Mouse (Mus musculus) left cerebral cortex, postnatal 25 days (tissue): ENCODE data around the gene Fam83g. TPM values are rescaled to one million over a fixed set of nuclear protein-coding genes. Genes with fewer than 3 reads are reported as not detected.

ENCODE experiments used
- DNase-seq, 2 experiments: peaks; one replicate each; pipeline ENCODE4 v3.0.0; 2022; ENCODE audit warnings: low spot score in 2 of 2, mixed read lengths in 1 of 2
- intact Hi-C: fragments of 180-260 bp; cut with DNase I; formaldehyde crosslinking; loops from one replicate; pipeline ENCODE4 v1.15.1; 2025
- total RNA-seq, 2 experiments: library from RNA; stranded (reverse); gene quantifications; 2 replicates each; pipeline ENCODE4 v1.2.3; 2021

Fam83g gene
- total RNA-seq, 2 experiments from 2014 or later: not detected

DNA sequence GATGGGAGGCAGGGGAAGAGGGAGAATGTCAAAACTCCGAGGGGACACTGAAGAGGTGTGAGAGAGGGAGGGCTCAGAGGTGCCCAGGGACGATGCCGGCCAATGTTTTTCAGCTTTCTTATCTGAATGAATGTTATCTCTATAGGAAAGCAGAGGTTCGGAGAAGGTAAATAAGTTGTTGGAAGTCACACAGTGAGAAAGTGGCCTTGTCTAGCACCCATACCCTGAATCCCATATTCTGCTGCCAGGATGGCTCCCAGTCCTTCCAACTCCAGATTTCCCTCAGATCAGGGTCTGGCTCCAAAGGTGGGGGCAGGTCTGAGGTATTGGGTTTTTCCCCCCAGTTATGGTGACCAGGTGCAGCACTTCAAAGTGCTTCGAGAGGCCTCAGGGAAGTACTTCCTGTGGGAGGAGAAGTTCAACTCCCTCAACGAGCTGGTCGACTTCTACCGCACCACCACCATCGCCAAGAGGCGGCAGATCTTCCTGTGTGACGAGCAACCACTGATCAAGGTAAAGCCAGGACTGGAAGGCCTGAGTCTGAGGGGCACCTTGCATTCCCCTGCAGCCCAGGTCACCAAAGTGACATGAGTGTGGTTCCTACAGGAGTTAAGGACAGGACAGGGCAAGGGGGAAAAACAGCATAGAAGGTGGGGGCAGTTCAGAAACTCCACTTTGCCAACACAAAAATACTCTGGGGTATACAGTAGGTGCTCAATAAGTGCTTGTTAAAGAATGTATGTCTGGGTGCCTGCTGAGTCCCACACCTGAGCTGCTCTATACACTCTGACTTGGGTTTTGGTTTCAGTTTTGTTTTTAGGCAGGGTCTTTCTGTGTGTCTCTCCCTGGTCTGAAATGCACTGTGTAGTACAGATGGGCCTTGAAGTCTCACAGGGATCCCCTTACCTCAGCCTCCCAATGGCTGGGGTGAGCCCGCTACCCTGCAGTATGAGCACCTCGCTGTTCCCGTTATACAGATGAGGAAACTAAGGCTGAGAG lies 14.1 kb upstream of the Fam83g start:
- intact Hi-C loops: no loop called here
- DNase-seq: no peak

DNA sequence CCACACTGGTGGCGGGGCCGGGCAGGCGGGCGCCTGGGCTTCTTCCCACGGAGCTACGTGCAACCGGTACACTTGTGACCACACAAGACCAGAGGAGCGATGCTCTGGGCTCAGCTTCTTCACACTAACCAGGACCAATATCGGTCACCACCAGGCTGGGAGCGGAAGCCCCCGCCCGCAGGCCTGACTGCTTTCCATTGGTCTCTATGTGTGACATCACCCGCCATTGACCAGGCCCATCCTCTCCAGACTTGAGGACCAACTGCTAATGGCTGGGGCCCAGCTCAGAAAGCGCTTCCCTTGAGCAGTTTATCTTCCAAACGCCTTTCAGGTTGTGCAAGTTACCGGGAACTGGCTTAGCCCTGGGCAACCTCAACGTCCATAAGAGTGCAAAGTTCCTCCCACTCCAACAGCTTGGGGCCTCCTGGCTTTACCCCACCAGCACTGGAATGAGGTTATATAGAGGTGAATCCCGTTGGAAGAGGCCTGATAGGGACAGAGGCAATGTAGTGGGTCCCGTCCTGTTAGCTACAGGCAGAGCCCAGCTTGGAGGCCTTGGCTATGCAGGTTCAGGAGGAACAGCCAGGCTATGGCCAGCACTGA lies 12.0 kb upstream of the Fam83g start:
- DNase-seq: no peak
- intact Hi-C loops: no loop called here

DNA sequence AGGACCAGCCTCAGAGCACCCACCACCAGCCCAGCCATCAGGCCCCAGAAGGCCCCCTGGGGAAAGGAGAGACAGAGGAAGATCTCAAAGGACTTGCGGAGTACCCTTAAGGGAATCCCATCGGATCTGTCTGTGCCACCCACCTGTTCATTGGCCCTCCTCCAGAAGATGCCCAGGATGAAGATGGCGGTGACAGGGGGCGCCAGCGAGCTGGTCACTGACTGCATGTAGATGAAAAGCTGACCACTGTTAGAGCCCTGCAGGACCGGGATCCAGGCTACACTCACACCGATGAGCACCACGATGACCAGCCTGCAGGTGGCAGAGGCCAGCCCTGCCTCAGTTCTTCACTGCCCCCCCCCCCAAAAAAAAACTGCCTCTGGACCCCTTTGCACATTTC lies 10.2 kb upstream of the Fam83g start:
- peak in 1 of 2 experiments; percentile 22 for DNase-seq

DNA sequence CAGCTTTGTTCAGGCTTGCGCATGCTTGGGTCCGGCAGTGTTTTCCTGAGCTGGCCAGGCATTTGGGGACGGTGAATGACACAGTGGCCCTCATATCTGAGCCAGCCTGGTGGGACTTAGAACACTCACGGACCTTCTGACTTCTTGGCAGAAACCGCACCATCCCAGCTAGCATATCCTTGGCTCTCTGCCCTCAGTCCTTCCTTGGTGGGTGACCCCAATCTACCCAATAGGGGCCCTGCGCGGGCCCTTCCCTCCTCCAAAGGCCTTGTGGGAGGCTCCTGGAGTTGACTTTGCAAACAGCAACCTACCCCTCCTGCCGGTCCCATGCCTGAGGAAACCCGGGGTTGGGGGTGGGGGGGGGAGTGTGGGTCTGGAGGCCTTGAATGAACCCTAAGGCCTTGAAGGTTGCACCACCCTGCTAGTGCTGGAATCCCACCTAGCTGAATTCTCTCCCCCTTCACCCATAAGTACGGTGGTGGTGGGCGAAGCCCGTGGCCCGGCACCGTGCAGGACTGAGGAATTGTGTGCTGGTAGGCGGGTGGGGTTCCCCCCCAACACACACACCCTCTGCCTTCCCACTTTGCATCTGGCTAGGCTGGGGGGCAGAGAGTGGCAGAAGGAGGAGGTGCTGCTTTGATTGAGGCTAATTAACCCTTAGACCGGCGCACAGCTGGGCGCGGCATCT lies 9.6 kb upstream of the Fam83g start:
- no peak for DNase-seq
- intact Hi-C loops: no loop called here

More for the DNA sequence above, 10.2 kb upstream of the Fam83g start:
- intact Hi-C loops: no loop called here

DNA sequence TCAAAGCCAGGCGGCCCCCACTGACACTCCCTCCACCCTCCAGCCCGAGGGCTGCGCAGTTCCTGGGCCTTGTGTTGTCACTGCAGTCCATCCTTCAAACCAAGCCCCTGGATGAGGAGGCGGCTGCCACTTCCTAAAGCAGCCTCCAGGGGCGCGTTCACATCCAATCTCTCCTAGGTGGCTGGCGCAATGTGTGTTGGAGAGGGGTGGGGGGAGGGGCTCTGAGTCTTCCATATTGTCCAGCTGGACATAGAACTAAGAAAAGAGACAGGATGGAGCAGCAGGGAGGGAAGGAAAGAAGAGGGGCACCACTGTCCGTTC lies 9.1 kb upstream of the Fam83g start:
- intact Hi-C loops: no loop called here
- DNase-seq: no peak

DNA sequence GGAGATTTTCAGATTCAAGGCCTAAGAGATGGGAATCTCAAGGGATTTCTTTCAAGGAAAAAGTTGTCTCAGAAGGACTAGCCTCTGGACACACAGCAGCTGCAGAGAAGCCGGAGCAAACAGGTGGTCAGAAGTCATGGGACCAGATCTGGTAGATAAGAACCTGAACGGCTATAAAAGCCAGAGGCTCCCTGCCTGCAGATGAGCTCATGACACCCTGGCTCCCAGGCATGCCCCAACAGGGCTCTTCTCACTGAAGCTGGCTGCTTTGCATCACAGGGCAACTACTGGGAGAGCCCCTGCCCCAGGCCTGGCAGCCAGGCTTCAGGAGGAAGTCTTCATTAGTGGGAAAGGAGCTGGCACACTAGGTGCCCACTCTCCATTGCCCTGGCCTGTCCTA lies 8.6 kb upstream of the Fam83g start:
- intact Hi-C loops: no loop called here
- DNase-seq: no peak

DNA sequence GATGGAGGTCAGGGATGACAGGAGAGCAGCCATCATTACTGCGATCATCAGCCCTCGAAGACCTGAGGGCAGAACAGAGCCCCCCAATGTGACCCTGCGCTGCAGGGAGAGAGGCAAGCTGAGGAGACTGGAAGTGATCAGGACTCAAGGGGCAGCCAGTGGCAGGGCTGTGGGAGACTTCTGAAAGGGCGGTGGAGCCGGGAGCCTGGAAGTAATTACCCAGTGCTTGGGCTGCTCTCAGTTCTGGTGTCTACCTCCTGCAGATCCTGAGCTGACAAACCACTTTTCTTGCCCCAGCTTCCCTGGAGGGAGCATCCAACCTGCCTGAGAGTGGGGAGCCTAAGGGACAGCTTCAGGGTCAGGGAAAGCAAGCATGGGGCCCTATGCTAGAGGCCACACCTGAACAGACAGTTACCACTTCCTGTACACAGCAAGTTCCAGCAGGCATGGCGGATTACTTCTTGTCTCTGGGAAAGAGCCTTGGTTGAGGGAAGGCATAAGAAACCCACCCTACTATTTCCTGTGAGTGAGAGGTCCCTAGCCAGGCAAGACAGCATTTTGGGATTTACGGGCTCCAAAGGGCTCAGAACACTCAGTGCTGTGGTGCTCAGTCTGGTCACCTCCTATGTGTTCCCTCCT lies 7.6 kb upstream of the Fam83g start:
- intact Hi-C loops: no loop called here
- DNase-seq: no peak

DNA sequence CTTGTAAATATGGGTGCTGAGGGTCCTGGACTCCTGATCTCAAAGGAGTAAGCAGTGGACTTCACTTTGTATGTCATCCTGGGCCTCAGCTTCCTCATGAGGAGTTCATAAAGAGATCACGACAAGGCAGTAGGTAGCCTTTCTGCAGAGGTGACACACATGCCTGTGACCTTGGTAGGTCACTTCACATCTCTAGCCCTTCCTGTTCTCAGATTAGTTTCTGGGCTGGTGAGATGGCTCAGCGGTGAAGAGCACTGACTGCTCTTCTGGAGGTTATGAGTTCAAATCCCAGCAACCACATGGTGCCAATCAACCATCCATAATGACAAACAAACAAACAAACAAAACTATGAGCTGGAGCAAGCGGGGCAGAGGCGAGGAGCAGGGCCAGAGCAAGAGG lies 6.2 kb upstream of the Fam83g start:
- DNase-seq: no peak

DNA sequence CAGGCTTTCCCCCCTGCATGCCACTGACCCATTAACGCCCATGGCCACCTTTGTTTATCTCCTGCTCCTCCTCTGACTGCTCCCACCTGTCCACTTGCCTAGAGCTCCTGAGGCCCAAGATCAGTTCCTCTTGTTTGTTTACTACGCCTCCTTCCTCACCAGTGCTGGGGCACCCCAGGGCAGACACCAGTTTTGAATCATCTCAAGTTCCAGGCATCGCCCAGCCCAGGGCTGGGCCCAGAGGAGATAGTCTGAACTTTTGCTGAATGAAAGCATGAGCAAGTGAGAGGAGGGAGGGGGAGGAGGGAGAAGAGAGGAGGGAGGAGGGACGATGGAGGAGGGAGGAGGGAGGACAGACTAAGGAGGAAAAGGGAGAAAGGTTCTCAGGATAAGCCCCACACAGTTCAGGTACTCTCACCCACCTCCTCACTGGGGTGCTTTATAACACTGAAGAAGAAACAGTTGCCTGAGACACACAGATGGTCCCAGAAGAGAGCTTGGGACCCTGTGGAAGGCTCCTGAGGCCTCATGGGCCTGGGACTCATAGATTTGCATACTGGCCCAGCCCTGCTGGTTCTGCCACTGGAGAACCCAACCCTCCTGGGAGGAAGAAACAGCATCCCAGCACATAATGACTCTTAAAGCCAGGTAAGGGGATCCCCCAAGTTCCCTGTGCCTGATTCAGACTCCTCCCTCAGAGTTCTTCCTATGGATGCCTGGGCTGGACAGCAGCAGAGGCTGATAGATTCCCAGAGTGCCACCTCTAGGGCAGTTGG lies 4.6 kb upstream of the Fam83g start:
- intact Hi-C loops: no loop called here
- DNase-seq: no peak

More for the DNA sequence above, 6.2 kb upstream of the Fam83g start:
- intact Hi-C loops: no loop called here

DNA sequence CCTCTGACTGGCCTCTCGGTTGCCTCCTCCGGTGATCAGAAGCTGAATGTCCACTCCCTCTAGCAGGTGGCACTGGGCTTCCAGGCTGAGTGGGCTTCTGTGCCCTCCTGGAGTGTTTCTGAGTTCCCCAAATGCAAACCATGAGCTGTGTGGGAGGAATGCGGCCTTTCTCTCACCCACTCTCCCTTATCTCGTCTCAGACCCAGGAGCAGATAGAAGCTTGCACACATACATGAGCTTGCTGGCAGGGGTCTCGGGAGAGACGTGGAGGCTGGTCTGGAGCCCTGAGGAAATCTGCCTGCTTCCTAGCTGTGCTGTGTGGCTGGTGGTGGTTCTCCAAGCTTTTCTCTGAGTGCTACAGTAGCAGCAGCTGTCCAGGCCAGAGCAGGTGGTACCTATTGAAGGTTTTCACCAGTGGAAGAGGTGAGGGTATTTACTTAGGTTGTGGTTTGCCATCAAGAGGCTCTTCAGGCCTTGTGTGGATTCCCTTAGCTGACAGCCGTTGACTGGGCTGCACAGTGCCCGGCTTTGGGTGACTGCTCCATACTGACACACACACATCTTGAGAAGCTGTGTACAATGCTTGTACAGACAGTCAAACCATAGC lies 1.3 kb downstream of the Fam83g start:
- DNase-seq: no peak
- intact Hi-C loops: no loop called here

DNA sequence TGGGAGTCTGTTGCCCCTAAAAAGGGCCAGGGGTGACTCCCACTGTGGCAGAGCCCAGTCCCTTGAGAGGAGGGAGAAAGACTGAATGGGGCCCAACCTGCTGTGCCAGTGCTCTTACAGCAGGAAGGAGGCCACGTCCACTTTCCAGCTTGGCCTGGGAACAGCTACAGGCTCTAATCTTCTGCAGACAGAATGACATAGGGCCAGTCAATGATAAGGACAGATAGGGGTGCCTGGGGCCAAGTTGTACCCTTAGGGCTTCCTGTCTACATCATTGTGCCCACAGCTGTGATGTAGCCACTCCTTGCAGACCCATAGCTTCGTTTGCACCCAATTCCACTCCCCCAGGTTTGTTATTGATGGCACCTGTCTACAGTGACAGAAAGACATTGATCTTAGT lies 2.2 kb downstream of the Fam83g start:
- DNase-seq: no peak
- intact Hi-C loops: no loop called here

DNA sequence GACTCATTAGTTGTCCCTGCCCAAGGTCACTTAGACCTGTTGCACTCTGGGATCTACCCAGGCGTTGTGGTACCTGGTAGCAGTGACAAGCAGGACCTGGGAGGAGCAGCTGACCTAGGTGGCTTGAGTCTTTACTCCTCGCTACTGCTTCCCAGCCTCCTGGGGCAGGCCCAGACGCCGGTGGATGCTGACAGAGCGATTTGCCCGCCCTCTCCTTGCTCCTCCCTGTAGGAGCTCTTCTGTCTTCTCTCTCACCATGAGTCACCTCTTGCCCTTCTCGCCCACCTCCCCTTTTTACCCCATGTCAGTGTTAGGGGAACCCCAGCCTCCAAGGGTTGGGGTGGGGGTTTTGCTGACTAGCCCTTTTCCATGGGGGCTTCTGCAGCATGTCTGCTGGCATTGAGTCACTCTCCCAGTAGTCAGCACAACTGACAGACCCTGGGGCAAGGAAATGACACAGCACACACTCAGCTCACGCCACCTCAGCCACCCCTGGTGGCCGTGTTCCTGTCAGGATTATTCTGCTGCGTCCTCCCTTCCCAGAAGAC lies 3.1 kb downstream of the Fam83g start:
- no peak for DNase-seq
- intact Hi-C loops: no loop called here

DNA sequence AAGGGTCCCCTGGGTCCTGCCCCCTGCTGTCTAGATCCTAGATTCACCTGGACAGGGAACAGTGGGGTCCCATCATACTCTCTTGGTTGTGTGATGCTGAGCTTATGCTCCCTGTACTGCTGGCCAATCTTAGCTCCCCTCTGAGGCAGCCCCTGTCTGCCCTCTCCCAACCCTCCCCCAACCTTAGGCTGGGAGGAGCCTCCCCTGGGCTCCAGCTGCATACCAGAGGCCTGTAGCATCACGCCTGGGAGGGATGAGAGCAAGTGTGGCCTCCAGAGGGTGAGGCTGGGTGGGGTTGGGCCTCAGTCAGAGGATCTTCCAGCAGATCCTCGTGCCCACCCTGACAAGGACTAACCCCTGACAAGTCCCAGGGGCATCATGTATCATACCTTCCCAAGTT lies 3.7 kb downstream of the Fam83g start:
- intact Hi-C loops: no loop called here
- no peak for DNase-seq

DNA sequence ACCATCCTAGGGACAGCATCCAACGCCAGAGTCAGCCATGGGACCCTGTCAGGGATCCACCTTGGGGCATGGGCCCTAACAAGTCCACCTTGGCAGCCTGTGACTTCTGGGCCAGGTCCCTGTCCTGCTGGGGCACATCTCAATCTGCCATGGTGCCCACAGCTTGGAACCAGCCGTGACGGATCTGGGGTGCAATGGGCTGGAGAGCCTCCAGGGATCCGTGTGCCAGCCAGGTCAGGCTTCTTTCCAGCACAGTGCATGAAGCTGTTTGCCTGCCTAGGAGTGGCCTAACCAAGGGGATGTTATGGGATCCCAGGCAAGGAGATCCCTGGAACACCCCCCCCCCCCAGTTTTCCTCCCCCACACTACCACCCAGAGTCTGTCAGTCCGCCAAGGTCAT lies 9.1 kb downstream of the Fam83g start:
- intact Hi-C loops: no loop called here
- DNase-seq: no peak

DNA sequence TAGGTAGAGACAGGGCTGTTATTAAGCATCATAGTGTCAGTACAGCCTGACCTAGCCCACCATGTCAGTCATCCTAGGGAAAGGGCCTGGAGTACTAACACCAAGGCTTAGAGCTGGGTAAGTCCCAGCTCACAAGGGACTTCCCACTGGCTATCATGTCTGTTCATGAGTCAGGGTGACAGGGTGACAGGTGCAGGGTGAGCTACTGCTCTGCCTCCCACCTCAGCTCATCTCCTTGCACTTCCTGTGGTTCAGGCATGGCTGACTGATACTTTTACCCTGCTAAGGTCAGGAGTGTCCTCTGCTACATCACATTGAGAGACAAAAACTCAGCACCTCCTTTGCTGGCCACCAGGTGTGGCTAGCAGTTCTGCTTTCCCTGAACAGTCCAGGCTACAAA lies 15.0 kb downstream of the Fam83g start:
- no peak for DNase-seq
- intact Hi-C loops: no loop called here

DNA sequence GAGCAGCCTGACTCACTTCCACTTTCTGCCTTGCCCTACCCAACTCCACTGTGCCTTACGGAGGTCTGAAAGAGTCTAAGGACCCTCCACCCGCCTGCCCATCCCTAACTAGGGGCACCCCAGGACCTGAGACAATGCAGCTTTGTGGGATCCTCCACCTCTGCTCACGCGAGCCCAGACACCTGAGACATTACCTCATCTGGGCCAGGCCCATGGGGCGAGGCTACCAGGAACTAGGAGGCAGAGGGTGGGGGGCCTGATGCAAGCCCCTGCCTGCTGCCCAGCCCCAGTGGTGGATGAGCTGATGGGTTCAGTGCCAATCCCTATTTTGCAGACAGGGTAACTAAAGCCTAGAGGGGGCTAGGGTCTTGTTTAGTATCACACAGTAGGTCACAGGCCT lies 15.6 kb downstream of the Fam83g start:
- intact Hi-C loops: no loop called here
- DNase-seq: no peak

DNA sequence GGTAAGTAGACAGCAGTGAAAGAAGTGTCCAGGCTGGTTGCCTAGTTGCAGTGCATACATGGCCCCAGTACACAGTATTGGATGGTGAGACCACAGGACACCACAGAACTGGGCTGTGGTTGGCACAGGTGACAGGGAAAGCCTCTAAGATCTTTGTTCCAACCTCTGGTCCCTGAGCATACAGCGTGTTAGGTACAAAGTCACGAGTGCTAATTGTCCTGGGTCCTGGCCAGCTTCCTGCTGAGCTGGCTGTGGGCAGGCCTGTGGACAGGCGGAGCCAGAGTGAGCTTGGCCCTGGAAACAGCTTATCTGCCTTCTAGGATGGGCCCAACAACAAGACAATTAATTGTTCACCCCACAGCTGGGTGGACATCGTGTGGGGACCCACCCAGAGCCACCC lies 16.0 kb downstream of the Fam83g start:
- no peak for DNase-seq
- intact Hi-C loops: no loop called here

DNA sequence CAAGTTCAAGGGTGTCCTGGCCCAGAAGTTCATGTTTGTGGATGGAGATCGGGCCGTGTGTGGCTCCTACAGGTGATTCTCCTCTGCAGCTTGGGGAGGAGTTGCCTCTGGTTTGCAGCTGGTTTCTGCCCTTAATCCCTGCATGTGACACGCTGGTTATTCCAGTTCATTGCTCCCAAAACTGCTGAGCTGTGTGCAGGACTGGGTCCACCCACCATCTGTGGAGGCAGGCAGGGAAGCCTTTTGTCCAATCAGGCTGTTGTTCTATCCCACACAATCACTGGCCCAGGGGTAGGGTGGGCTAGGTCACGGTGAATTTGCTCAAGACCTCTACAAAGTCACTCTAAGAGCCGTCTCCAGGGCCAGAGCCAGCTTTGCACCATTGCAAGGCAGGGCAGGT lies 17.8 kb downstream of the Fam83g start:
- DNase-seq: no peak
- intact Hi-C loops: no loop called here

DNA sequence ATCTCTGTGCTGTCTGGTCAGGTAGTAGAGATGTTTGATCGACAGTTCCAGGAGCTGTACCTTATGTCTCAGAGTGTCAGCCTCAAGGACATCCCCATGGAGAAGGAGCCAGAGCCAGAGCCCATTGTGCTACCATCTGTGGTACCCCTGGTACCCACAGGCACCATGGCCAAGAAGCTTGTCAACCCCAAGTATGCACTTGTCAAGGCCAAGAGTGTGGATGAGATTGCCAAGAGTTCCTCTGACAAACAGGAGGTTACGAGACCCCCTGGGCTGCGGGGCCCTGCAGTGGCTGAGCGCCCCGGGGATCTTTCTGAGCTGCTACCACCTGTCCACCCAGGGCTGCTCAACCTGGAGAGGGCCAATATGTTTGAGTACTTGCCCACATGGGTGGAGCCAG lies 18.6 kb downstream of the Fam83g start:
- intact Hi-C loops: no loop called here
- DNase-seq: no peak
